Mouse (Mus musculus) hindbrain, embryonic 14.5 days (tissue): Measurements from ENCODE around the gene Myrip. TPM values are rescaled to one million over a fixed set of nuclear protein-coding genes. Genes with fewer than 3 reads are reported as not detected.

Experiments
- ATAC-seq: fragments of 200-750 bp; cut with Nextera tagmentation; 2 replicates; pipeline ENCODE4 v1.8.0; 2017; ENCODE audit warnings: moderate number of reproducible peaks, mild to moderate bottlenecking, moderate TSS enrichment, moderate library complexity; ENCODE audit not compliant: low FRiP score
- DNase-seq: peaks from one replicate; pipeline ENCODE4 v3.0.0-alpha.2; 2015; ENCODE audit warnings: low spot score
- H3K27ac ChIP-seq: fragments of 300-500 bp; sonication (generic); 2 replicates; pipeline ENCODE4 v1.5.1; 2014; ENCODE audit warnings: mild to moderate bottlenecking, moderate library complexity
- H3K27me3 ChIP-seq: fragments of 300-500 bp; sonication (generic); 2 replicates; pipeline ENCODE4 v1.6.1; 2014; ENCODE audit warnings: mild to moderate bottlenecking, low read length, mixed read lengths; ENCODE audit not compliant: control insufficient read depth, insufficient read depth
- H3K36me3 ChIP-seq: fragments of 300-500 bp; sonication (generic); replicated peaks from 2 replicates; pipeline ENCODE4 v1.6.1; 2014; ENCODE audit not compliant: control insufficient read depth, insufficient read depth
- H3K4me1 ChIP-seq: fragments of 300-500 bp; sonication (generic); replicated peaks from 2 replicates; pipeline ENCODE4 v1.6.1; 2014; ENCODE audit warnings: antibody characterized with exemption, low read length, mixed read lengths; ENCODE audit not compliant: control insufficient read depth, insufficient read depth
- H3K4me2 ChIP-seq: fragments of 300-500 bp; sonication (generic); replicated peaks from 2 replicates; pipeline ENCODE4 v1.6.1; 2014; ENCODE audit warnings: mild to moderate bottlenecking, moderate library complexity
- H3K4me3 ChIP-seq: fragments of 300-500 bp; sonication (generic); replicated peaks from 2 replicates; pipeline ENCODE4 v1.5.1; 2014; ENCODE audit warnings: mild to moderate bottlenecking, low read length
- H3K9ac ChIP-seq: fragments of 300-500 bp; sonication (generic); 2 replicates; pipeline ENCODE4 v1.6.1; 2014
- H3K9me3 ChIP-seq: fragments of 300-500 bp; sonication (generic); 2 replicates; pipeline ENCODE4 v1.6.1; 2016; ENCODE audit warnings: low read length; ENCODE audit not compliant: control insufficient read depth
- WGBS: fragments of 180-500 bp; shearing (Covaris S2); extraction: QIAGEN DNeasy Blood & Tissue Kit; methylation state at CpG from one replicate; pipeline ENCODE4 v1.1.7; 2014; 5-methylcytosine and 5-hydroxymethylcytosine counted together
- polyA plus RNA-seq: library from polyadenylated mRNA; unstranded; fragments of >200 nt; fragmentation: Nextera tagmentation; extraction: Ambion mirVana; gene quantifications from 2 replicates; pipeline ENCODE4 v1.2.1, GENCODE M21; 2014

Myrip gene
- polyA plus RNA-seq, 1 experiment from 2014 or later = 7.7 TPM

- H3K9me3 ChIP-seq = no peaks in the 10 kb centered on the region
- DNase-seq (peak; percentile 89), ATAC-seq (no peak)
- WGBS = 45% methylated on average over 5 of the region's 5 CpGs
- H3K27me3 ChIP-seq = no peaks in the 10 kb centered on the region
- H3K36me3 ChIP-seq = no peaks in the 10 kb centered on the region
- no peak overlapping the region for H3K4me3 ChIP-seq
- no peak overlapping the region for H3K27ac ChIP-seq
- H3K4me2 ChIP-seq = no peak overlapping the region
- H3K9ac ChIP-seq = no peak overlapping the region
- no peaks in the 10 kb centered on the region for H3K4me1 ChIP-seq
Observed at GRCm38 (mm10) chr9:120425768-120426167, 124.5 kb downstream of the Myrip start.

GRCm38 (mm10) chr9:120428181-120428580 lies 126.9 kb downstream of the Myrip start:
- 73% methylated on average over 6 of the region's 6 CpGs for WGBS
- Histone ChIP-seq H3K27ac (no peak overlapping the region), H3K4me1 (no peaks in the 10 kb centered on the region), H3K36me3 (no peaks in the 10 kb centered on the region), H3K9me3 (no peaks in the 10 kb centered on the region), H3K4me3 (no peak overlapping the region), H3K4me2 (no peak overlapping the region), H3K27me3 (no peaks in the 10 kb centered on the region), H3K9ac (no peak overlapping the region)
- DNase-seq (no peak), ATAC-seq (no peak)

GRCm38 (mm10) chr9:120433747-120434146 lies 132.4 kb downstream of the Myrip start:
- H3K27me3 ChIP-seq = no peaks in the 10 kb centered on the region
- 30% methylated on average over 8 of the region's 8 CpGs for WGBS
- ATAC-seq (0 out of 2 replicates have a peak, but pooled peaks have one; percentile 21), DNase-seq (peak; percentile 85)
- H3K9ac ChIP-seq = no peak overlapping the region
- no peaks in the 10 kb centered on the region for H3K9me3 ChIP-seq
- no peak overlapping the region for H3K4me3 ChIP-seq
- no peak overlapping the region for H3K4me2 ChIP-seq
- no peaks in the 10 kb centered on the region for H3K36me3 ChIP-seq
- 0 out of 2 replicates have a peak, but pooled peaks cover 4% of the 10 kb centered on the region for H3K4me1 ChIP-seq
- H3K27ac ChIP-seq = no peak overlapping the region

- Histone ChIP-seq H3K4me2 (no peak overlapping the region), H3K27me3 (no peaks in the 10 kb centered on the region), H3K9ac (no peak overlapping the region), H3K27ac (no peak overlapping the region), H3K36me3 (no peaks in the 10 kb centered on the region), H3K4me3 (no peak overlapping the region), H3K9me3 (no peaks in the 10 kb centered on the region), H3K4me1 (0 out of 2 replicates have a peak, but pooled peaks cover 4% of the 10 kb centered on the region)
- WGBS = 37% methylated on average over 8 of the region's 8 CpGs
- DNase-seq = no peak
- no peak for ATAC-seq
Observed at GRCm38 (mm10) chr9:120435841-120436240, 134.5 kb downstream of the Myrip start.

GRCm38 (mm10) chr9:120436854-120437253 lies 135.5 kb downstream of the Myrip start:
- no peaks in the 10 kb centered on the region for H3K9me3 ChIP-seq
- H3K27ac ChIP-seq = no peak overlapping the region
- no peak overlapping the region for H3K4me3 ChIP-seq
- H3K36me3 ChIP-seq = no peaks in the 10 kb centered on the region
- H3K27me3 ChIP-seq = no peaks in the 10 kb centered on the region
- H3K4me1 ChIP-seq = 0 out of 2 replicates have a peak, but pooled peaks cover 4% of the 10 kb centered on the region
- no peak for DNase-seq
- ATAC-seq = no peak
- no peak overlapping the region for H3K4me2 ChIP-seq
- WGBS = 67% methylated on average over 2 of the region's 2 CpGs
- no peak overlapping the region for H3K9ac ChIP-seq

- Histone ChIP-seq H3K4me2 (no peak overlapping the region), H3K4me3 (no peak overlapping the region), H3K27ac (no peak overlapping the region), H3K36me3 (no peaks in the 10 kb centered on the region), H3K9ac (no peak overlapping the region), H3K4me1 (0 out of 2 replicates have a peak, but pooled peaks cover 4% of the 10 kb centered on the region), H3K27me3 (no peaks in the 10 kb centered on the region), H3K9me3 (no peaks in the 10 kb centered on the region)
- no peak for DNase-seq
- 47% methylated on average over 6 of the region's 6 CpGs for WGBS
- no peak for ATAC-seq
Observed at GRCm38 (mm10) chr9:120437266-120437876, 136.1 kb downstream of the Myrip start.

- Histone ChIP-seq H3K9ac (no peak overlapping the region), H3K4me3 (no peak overlapping the region), H3K4me2 (no peak overlapping the region), H3K27me3 (no peaks in the 10 kb centered on the region), H3K27ac (no peak overlapping the region), H3K9me3 (no peaks in the 10 kb centered on the region), H3K4me1 (0 out of 2 replicates have a peak, but pooled peaks cover 4% of the 10 kb centered on the region), H3K36me3 (no peaks in the 10 kb centered on the region)
- DNase-seq (no peak), ATAC-seq (no peak)
- WGBS = 100% methylated on average over 1 of the region's 1 CpGs
Observed at GRCm38 (mm10) chr9:120438350-120438749, 137.0 kb downstream of the Myrip start.

- H3K27ac ChIP-seq = no peak overlapping the region
- H3K9me3 ChIP-seq = no peaks in the 10 kb centered on the region
- DNase-seq = no peak
- H3K27me3 ChIP-seq = no peaks in the 10 kb centered on the region
- no peak overlapping the region for H3K4me3 ChIP-seq
- H3K36me3 ChIP-seq = no peaks in the 10 kb centered on the region
- H3K9ac ChIP-seq = no peak overlapping the region
- H3K4me2 ChIP-seq = no peak overlapping the region
- 0 out of 2 replicates have a peak, but pooled peaks cover 4% of the 10 kb centered on the region for H3K4me1 ChIP-seq
- ATAC-seq = no peak
- WGBS = 72% methylated on average over 1 of the region's 1 CpGs
Observed at GRCm38 (mm10) chr9:120438781-120439180, 137.5 kb downstream of the Myrip start.

- H3K27me3 ChIP-seq = no peaks in the 10 kb centered on the region
- H3K9ac ChIP-seq = no peak overlapping the region
- H3K9me3 ChIP-seq = no peaks in the 10 kb centered on the region
- H3K4me1 ChIP-seq = no peaks in the 10 kb centered on the region
- no peak overlapping the region for H3K4me2 ChIP-seq
- no peak for ATAC-seq
- H3K36me3 ChIP-seq = no peaks in the 10 kb centered on the region
- no peak overlapping the region for H3K27ac ChIP-seq
- no peak overlapping the region for H3K4me3 ChIP-seq
- WGBS = 71% methylated on average over 9 of the region's 9 CpGs
- DNase-seq = no peak
Observed at GRCm38 (mm10) chr9:120444642-120445041, 143.3 kb downstream of the Myrip start.
